Mouse (Mus musculus): ENCODE results near the gene Ppa2. TPM values are rescaled to one million over a fixed set of nuclear protein-coding genes. Genes with fewer than 3 reads are reported as not detected.

Gene Ppa2
- total RNA-seq, 2 experiments from 2014 or later, result 44.9 to 51.5 TPM

DNA sequence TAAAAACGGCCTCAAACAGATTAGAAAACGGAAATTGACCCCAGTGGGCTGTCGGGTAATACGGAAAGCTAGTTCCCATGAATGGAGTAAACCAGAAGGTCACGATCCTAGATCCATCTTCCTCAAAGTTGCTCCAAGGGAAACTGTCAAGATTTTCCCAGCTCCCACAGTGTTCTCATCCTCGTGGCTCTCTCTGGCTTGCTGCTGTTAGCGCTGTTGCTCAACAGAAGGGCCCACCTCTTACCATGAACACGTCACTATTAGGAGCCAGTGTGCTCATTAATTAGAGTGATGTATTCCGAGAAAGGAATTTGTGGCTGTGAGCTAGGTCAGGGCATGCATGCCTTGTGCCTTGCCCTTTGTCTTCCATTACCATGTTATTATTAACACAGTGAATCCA lies 72.2 kb downstream of the Ppa2 start:
- intact Hi-C loops (cut with DNase I), result no loop called here
- DNase-seq, result no peak

DNA sequence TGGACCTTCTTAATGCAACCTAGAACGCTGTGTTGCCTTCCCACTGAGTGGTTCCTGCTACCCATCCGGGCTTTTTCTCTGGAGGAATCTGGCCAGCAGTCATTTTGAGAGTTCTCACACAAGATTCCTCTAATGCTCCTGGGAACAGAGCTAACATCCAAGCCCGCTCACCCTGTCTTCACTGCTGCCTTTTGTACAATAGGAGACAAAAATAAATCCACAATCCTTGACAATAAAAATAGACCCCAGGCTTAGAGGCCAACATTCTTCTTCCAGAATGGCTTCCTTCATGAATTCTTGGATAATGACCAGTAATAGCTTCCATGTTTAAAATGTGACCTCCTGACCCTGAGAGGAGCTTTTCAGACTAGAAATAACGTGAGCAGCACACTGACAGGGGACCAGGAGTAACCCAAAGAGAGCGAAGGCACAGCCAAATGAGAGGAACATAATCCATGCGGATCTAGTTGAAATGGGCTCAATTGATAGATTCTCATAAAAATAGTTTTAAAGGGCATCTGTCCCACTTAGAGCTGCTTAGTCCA lies 74.3 kb downstream of the Ppa2 start:
- intact Hi-C loops (cut with DNase I), result no loop called here
- DNase-seq, result no peak

DNA sequence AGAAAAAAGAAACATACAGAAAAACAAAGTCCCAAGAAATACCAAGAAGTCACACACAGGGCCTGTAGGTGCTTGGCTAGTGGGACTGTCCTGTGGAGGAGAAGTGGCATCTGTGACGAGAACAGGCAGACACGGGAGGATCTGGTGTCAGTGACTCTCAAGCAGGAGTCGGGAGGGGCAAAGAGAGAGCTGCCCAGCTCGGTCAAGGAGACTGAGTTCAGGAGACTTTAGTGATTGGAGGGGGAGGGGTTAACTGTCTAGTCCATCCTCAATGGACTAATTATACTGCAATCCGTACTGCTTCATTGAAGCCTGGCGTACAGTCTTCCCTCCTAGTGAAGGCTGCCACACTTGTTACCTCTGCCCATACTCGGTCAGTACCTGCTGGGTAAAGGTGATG lies 77.4 kb downstream of the Ppa2 start:
- intact Hi-C loops (cut with DNase I), result no loop called here
- no peak for DNase-seq

DNA sequence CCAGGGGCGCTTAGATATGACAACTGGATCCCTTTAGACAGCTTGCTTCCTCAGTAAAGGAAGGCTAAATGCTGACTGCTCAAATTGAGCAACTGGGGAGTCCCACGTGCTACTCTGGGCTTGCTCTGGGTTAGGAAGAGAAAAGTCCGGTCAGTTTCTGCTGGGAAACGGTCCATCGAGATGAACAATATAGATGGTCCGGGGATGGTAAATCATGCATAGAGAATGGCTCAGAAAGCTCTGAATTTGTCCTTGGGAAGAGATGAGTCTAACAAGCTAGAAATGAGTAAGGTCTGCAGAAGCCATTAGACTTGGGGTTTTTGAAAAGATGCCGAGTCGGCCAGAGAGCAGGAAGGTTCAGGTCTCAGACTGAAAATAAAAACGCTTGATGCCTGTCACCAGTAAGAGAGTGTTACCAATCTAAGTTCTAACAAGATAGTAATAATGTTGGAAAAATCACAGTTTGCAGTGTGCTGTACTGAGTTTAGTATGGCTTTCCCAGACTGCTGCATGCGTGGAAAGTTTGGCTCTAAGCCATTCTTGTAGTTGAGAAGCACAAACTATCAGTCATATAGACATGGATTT lies 80.0 kb downstream of the Ppa2 start:
- intact Hi-C loops (cut with DNase I), result no loop called here
- no peak for DNase-seq

DNA sequence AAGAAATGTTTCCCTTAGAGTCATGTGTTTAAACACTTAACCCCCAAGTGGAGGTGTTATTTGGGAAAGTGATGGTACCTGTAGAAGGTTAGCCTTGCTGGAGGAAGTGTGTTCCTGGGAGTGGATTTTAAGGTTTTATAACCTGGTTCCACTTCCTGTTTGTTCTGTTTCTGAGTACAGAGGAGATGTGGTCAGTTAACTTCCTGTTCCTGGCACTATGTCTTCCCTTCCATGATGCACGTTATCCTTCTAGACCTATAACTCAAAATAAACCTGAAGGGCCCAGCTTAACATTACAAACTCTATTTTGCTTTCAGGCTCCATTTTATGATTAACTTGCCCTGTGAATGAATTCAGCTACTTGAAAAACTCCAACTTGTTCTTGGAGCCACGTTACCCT lies 84.6 kb downstream of the Ppa2 start:
- DNase-seq, result no peak
- intact Hi-C loops (cut with DNase I), result no loop called here

DNA sequence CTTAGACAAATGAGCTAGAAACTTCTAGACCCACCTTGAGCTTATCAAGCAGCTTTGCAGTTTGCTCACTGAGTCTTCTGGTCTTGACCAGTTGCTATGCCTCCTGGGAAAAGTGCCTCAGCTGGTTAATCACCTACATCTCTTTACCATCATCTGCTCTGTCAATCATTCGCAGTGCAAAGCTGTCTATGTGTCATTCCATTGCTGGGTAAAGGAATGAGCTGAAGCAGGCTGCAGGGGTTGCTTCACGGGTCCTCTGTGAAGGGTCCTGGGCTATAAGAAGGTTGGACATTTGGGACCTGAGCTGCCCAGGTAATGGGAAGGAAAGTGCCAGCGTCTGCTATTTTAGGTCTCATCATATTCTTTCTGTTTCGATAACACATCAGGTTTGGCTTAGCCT lies 93.9 kb downstream of the Ppa2 start:
- intact Hi-C loops (cut with DNase I), result no loop called here
- DNase-seq, result no peak

DNA sequence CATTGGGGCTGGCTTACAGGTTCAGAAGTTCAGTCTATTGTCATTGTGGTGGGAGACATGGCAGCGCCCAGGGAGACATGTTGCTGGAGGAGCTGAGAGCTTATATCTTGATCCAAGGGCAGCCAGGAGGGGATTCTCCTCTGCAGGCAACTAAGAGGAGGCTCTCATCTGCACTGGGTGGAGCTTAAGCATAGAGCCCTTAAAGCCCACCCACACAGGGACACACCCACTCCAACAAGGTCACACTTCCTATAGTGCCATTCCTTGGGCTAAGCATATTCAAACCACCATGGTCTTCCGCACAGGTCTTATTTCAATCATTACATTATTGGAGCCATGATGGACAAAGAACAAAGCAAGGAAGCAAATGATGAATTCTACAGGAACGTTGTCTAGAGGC lies 95.7 kb downstream of the Ppa2 start:
- intact Hi-C loops (cut with DNase I), result no loop called here
- no peak for DNase-seq

DNA sequence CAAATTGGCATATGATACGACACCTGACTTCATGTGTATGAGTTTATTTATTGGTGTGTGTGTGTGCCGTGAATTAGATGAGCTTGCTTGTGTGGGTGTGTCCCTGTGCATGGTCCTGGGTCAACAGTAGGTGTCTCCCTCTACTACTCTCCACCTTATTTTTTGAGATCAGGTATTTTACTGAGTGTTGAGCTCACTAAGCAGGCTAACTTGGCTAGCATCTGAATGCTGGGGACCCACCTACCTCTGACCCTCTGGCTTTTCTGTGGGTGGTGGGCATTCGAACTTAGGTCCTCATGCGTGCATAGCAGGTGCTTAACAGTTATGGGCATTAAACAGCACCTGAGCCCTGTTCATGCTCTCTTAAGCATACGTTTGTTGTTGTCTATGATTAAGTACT lies 96.3 kb downstream of the Ppa2 start:
- no peak for DNase-seq
- intact Hi-C loops (cut with DNase I), result no loop called here

DNA sequence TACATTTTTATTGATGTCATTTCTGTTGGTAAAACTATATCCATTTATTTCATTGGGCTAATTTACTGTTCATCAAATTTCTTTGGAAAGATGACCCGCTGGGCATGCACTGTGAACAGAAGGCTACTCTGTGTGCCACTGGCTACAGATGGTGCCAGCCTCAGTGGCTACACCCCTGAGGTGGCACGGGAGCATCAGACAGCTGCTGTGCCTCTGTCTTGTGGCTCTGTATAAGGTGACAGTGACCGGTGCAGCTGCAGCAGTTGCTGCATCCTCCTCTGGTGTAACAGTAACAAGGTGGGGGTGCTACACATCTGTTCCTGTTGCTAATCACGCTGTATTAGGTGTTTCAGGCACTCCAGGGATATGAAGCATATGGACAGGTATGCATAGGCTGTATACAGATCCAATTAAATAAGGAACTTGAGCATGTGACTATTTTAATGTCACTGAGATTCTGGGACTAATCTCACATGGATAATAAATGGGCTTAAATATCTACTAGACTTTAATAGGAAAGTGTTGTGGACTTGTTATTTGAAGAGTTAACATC lies 101.3 kb downstream of the Ppa2 start:
- peak; percentile 4 for DNase-seq
- intact Hi-C loops (cut with DNase I), result no loop called here

DNA sequence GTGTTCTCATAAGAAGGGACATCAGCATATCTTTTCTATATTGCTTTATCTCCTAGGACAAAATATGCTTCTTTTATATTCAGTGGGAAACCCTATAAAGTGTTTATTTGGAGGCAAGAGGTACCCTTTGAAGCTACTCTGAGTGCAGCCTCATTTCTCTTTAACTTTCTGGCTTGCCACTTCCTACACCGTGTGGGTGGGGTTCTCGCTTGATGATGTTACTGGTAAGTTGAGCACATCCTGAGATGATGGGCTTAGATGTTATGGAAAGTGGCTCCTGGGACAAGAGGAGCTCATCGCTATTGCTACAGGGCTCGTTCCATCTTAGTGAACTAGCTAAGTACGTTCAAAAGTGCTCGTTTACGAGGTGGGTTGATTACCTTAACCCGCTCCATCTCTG lies 101.9 kb downstream of the Ppa2 start:
- intact Hi-C loops (cut with DNase I), result no loop called here
- no peak for DNase-seq

DNA sequence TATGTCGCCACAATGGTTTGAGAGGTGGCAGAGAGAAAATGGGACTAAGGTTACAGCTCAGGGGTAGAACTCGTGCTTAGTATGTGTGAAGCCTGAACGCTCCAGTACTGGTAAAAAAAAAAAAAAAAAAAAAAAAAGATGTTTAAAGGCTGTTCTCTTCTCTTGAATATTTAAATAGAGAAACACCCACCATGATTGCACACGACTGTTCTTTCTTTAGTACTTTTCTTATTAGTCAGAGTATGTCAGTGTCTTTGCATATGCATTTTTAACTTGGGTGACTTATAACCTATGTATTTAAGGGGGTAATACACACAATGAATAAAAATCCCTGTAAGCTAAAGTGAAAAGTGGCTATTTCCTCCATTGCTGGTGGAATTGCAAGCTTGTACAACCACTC lies 104.8 kb downstream of the Ppa2 start:
- intact Hi-C loops (cut with DNase I), result no loop called here
- DNase-seq, result no peak

DNA sequence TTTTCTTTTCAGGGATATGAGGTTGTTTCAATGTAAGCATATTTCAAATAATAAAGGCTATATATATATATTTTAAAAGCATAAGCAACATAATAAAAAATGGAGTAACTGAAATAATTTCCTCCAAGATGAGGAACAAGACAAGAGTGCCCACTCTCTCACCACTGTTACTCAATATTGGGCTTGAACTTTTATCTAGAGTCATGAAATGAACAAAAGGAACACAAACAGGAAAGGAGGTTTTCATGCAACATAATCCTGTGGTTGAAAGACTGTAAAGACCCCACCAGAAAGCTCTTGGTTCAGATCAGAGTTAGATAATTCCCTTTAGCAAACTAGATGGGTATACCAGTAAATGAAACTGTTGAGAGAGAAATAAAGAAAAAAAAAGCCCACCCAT lies 113.2 kb downstream of the Ppa2 start:
- no peak for DNase-seq
- intact Hi-C loops (cut with DNase I), result no loop called here

Other genes starting within 250 kb of the Ppa2 start
- 10 to 100 TPM; 11.4 to 12.7 TPM for gene Ints12, start 218.3 kb upstream of the Ppa2 start, total RNA-seq (2021)
- gene Gstcd, start 218.1 kb upstream of the Ppa2 start, total RNA-seq (2021), result 10 to 100 TPM; 11.1 to 12.3 TPM
- gene Arhgef38, start 75.2 kb upstream of the Ppa2 start, total RNA-seq (2021), result under 1 TPM; 0.10 to 0.14 TPM
- 10 to 100 TPM; 62.0 to 68.6 TPM for gene Tet2, start 235.0 kb downstream of the Ppa2 start, total RNA-seq (2021)